Mouse (Mus musculus) right cerebral cortex, postnatal 36 days (tissue): Measurements from ENCODE around the gene Adam19.

Experiments
- DNase-seq, 2 experiments: peaks; one replicate each; pipeline ENCODE4 v3.0.0; 2022; ENCODE audit warnings: low spot score in 2 of 2, mixed read lengths in 1 of 2

Gene Adam19

GRCm38 (mm10) chr11:46097062-46097461, 41.3 kb downstream of the Adam19 start:
- DNase-seq = no peak

- no peak for DNase-seq
These were observed 46.3 kb downstream of the Adam19 start for GRCm38 (mm10) chr11:46102107-46102506.

DNA sequence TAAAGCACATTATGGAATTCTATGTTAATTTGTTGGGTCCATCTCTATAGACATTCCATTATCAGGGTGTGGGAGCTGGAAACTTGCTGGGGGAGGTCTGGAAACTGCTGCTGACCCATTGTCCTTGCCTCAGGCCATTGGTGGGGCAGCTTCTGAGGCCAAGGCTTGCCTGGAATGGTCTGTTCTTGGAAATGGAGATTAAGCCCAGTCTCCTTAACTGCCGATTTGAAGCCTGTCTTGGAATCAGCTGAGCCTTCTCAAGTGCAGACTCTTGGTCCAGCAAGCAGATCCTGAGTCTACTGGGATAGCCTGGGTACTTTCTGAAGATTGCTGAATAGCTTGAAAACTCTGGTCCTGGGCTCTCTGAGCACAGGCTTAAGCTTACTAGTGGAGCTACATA, 51.3 kb downstream of the Adam19 start:
- DNase-seq = no peak

DNA sequence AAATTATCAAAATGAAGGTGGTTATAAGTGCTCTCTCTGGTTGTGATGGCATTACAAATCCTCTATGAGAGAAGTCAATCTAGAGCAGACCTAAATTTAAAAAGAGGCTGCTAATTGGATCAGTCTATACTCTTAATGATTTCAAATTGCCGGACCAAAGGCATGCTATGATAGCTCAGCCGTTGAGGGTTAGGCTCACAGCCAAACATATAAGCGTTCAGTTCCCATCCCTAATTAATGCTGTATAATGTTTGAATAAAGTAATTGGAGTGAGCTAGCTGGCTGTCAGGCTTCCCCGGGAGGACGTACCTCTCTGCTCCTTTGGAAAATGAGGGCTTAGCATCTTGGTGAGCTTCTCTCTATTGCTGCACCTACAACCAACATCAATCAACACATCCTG, 53.4 kb downstream of the Adam19 start:
- DNase-seq = no peak

- no peak for DNase-seq
These were observed 54.6 kb downstream of the Adam19 start for GRCm38 (mm10) chr11:46110156-46110944.

- no peak for DNase-seq
These were observed 55.1 kb downstream of the Adam19 start for GRCm38 (mm10) chr11:46110945-46111287.

DNA sequence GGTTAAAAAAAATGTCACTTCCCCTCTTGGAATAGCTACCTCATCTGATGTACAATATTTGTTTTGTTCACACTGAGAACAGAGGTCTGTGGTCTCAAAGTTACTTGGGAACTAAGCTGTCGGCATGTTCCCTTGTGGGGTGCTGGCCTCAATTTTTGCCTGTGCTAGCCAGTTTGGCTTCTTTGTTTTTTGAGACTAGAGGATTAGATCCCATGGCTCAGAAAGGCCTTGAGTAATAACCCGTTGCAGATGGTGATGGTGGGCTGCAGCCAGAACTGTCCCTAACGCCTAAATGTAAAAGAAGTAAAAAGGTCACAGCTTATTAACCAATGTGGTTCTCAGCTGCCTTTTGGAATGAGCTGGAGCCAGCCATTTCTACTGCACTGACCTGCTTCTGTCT, 57.4 kb downstream of the Adam19 start:
- DNase-seq = no peak

GRCm38 (mm10) chr11:46114221-46114620, 58.4 kb downstream of the Adam19 start:
- DNase-seq = no peak

GRCm38 (mm10) chr11:46115011-46115410, 59.2 kb downstream of the Adam19 start:
- no peak for DNase-seq

- no peak for DNase-seq
These were observed 59.8 kb downstream of the Adam19 start for GRCm38 (mm10) chr11:46115411-46116173.

GRCm38 (mm10) chr11:46116510-46116909, 60.7 kb downstream of the Adam19 start:
- DNase-seq = no peak

DNA sequence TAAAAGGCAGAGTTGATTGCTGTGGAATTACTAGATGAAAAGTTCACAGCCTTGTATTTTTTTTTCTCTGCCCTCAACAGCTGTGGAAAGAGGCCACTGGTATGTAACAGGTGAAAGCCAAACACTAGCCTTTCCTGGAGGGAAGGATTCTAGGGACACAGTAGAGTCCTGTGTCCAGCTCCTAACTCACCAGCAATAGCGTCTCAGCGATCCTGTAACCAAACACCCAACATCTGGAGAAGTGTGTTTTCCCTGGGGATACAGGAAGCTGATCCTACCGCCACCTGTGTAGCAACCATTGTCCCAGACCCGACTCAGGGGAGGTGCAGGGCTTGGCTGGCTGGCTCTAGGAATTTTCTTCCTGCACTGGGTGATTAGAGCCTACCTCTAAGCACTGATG, 63.8 kb downstream of the Adam19 start:
- DNase-seq = no peak

DNA sequence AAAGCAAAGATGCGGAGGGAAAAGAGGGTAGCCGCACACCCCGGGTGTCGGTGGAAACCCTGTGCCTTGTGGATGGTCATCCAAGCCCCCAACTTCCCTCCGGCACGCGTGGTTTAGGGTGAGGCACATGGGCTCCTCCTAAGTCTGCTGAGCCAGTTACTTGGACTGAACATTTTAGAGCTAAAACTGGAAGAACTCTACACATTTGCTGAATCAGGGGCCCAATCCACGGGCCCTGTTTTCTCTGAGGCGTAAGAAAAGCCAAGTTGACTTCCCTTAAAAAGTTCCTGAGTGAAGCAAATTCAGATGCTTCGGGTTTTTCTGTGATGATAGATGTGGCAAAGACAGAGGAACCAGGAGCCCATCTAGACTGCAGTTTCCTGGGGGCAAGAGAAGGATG, 64.3 kb downstream of the Adam19 start:
- DNase-seq = no peak

DNA sequence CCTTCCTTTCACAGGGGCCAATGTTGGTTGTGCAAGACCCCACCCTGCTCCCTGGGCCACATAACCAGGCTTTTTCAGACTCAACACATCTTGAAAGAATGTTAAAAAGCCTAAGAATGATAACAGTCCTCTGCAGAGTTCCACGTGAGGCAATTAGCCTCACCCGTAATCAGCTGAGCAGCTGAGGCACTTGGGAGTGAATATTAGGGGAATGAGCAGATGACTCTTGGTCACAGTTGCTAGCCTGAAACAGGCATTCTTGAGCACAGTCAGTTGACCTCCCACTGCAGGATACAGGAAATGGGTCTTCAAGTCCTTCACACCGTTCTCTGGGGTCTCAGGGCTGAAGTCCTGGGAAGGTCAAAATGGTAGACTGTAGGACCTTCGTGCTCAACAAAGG, 65.9 kb downstream of the Adam19 start:
- no peak for DNase-seq

GRCm38 (mm10) chr11:46122875-46123274, 67.1 kb downstream of the Adam19 start:
- DNase-seq = no peak

DNA sequence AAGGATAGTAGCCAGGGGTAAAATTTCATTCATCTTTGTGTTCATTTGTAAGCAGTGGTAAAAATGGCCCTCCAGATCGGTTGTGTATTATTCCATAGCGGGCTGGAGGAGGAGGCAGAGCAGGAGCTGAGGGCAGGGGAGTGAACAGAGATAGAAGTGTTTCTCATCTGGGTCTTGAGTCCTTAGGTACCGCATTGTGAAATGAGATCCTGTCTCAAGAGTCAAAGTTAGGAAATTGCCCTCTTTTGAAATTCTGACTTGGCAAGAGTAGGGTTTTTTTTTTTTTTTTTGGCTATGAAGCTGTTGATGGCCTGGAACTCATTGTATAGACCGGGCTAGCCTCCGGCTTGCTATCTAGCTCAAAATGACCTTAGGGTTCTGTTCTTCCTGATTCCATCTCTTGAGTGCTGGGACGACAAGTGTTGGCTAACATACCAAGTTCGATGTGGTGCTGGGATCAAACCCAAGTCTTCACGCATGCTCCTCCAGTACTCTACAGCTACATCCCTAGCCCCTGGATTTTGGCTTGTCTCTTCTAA, 67.6 kb downstream of the Adam19 start:
- no peak for DNase-seq

DNA sequence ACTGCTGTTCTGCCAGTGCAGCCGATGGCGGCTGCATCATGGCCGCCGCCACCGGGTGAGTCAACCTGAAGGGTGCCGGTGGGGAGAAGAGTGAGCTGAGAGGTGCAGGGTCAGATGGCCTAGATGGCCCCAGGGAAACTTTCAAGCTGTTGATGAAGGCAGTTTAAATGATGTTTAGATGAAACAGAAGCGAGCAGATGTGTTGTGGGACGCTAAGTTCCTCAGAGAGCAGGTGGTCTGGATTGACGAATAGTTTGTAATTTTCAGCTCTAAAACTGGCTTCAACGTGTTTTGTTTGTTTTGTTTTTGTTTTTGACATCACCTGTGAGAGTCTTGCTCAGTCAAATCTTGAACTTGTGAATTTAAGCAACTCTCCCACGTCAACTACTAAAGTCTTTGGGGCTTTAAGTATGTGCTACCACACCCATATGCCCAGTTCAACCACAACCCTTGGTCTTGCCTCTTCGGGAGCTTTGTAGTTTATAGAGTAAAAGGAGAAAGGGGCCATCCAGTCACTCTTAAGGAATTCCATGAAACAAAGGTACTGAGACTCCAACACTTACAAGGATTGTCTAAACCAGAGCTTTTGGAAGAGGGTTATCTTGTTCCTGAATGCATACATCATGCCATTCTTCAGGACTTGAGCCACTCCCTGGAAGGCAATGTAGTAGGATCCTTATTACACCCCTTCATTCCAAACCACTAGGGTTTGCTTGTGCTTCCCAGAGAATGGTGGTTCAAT, 69.5 kb downstream of the Adam19 start:
- DNase-seq = no peak

GRCm38 (mm10) chr11:46125835-46126229, 70.0 kb downstream of the Adam19 start:
- DNase-seq = no peak

GRCm38 (mm10) chr11:46126317-46126716, 70.5 kb downstream of the Adam19 start:
- no peak for DNase-seq

DNA sequence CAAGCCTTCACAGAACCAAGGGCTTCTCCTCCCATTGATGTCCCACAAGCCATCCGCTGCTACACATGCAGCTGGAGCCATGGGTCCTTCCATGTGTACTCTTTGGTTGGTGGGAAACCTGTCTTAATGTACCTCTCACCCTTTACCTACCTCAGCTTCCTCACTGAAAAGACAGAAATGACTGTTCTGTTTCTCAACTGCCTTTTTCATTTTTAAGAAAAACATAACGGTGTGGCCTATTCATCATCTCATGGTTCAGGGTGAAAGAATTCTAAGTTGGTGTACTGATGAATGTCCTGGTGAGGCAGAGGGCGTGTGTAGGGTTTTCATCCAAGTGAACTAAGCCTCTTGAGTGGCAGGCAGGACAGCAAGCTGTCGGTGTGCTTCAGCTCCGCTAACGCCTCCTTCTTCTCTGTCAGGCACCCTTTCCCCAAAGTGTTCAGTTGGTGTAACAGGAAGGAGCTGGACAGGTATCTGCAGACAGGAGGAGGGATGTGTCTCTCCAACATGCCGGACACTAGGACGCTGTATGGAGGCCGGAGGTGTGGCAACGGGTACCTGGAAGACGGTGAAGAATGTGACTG, 71.1 kb downstream of the Adam19 start:
- DNase-seq = no peak

- no peak for DNase-seq
These were observed 72.1 kb downstream of the Adam19 start for GRCm38 (mm10) chr11:46127621-46128547.
